In the genomic region with DNA sequence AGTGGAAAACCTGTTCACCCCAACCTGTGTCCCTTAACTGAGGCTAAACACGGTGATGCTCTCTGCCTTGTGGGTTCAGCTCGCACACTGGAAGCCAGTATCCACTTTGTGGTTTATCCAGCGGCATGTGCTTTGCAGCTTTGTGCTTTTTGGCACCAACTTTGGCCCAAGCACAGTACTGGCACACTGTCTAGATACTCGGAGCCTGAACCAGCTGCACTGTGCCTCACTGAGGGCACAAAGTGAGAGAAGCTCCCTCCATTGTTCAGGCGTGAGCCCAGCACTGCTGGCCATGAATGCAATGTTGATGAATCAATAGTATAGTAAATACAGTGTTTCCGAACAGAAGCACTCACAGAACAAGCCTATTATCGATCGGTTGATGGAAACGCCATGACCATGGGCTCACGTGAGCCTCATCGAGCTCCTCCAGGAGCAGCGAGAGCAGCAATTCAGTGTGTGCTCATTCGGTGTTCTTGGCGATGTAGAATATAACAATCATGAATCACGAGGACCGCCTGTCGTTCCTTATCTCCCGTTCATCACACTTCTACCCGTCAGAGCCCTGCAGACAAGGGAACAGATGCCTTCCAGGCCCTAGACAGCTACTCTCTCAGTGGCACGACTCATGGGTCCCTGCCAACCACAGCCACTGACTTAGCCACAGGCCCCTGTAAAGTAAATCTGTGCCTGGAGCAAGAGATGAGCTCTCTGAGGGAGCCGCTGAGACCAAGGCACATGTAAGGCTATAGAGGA, we compare ENCODE assay signal across 12 mouse cellular contexts.
DNase-seq lines count a peak whose midpoint lies in the region; ATAC-seq and TF ChIP-seq lines count a peak whose summit lies in the region.
"Had no signal": no experiment of that assay in that cellular context is flagged by ENCODE, and none has a peak within 500 bp of the region (broad histone marks: within the 10 kb centered on the region; RNA-seq: fewer than 3 reads in every experiment).

No protein-coding gene starts in this region.

- no peak overlapping the region for H3K27ac ChIP-seq in forebrain, postnatal 0 days (ENCODE audit: low read depth, low read length)
- no peak overlapping the region for H3K27ac ChIP-seq in forebrain, embryonic 11.5 days (ENCODE audit: low read depth, low read length)
- H3K27ac ChIP-seq: limb, embryonic 15.5 days had no signal

- no peak overlapping the region for H3K4me3 ChIP-seq in forebrain, postnatal 0 days (ENCODE audit: low read depth, low read length)
- no peak overlapping the region for H3K4me3 ChIP-seq in forebrain, embryonic 11.5 days (ENCODE audit: low read depth, low read length)
- H3K4me3 ChIP-seq: limb, embryonic 15.5 days had no signal

- peak; percentile 46 to 50 for DNase-seq in adrenal gland, adult (ENCODE audit: inconsistent age in 2 of 2, low spot score in 1 of 2)
- no peak for DNase-seq in adrenal gland, adult 2 months
- DNase-seq in forebrain, postnatal 0 days = no peak
- no peak for DNase-seq in forebrain, embryonic 11.5 days (ENCODE audit: low spot score)
- DNase-seq in layer of hippocampus, adult 11-12 months (ENCODE audit: low spot score) = peak; percentile 63
- no peak for DNase-seq in layer of hippocampus, adult 9-10 months (ENCODE audit: low spot score)
- peak; percentile 49 to 51 for DNase-seq in layer of hippocampus, adult 8-10 months (ENCODE audit: low spot score in 2 of 2)
- no peak for DNase-seq in lung, postnatal 14 days
- DNase-seq: kidney, adult 8-10 months; lung, embryonic 14.5 days had no signal

- ATAC-seq in forebrain, postnatal 0 days = peak; percentile 75
- ATAC-seq in forebrain, embryonic 11.5 days (replicated peaks; ENCODE audit: low FRiP score) = no peak

- H3K27me3 ChIP-seq in forebrain, postnatal 0 days (ENCODE audit: insufficient read depth, low read length) = no peaks in the 10 kb centered on the region
- H3K27me3 ChIP-seq in forebrain, embryonic 11.5 days (ENCODE audit: control insufficient read depth, insufficient read depth, low read length) = no peaks in the 10 kb centered on the region
- H3K27me3 ChIP-seq: limb, embryonic 15.5 days had no signal

- H3K36me3 ChIP-seq in forebrain, postnatal 0 days (ENCODE audit: insufficient read depth) = no peaks in the 10 kb centered on the region
- H3K36me3 ChIP-seq in forebrain, embryonic 11.5 days (ENCODE audit: control insufficient read depth, insufficient read depth, low read length) = no peaks in the 10 kb centered on the region
- H3K36me3 ChIP-seq: G1E had no signal

- H3K9ac ChIP-seq in forebrain, postnatal 0 days = no peak overlapping the region
- no peak overlapping the region for H3K9ac ChIP-seq in forebrain, embryonic 11.5 days (ENCODE audit: low read length)
- H3K9ac ChIP-seq: limb, embryonic 15.5 days; lung, embryonic 14.5 days had no signal

- TF ChIP-seq CTCF in forebrain, postnatal 0 days (IDR thresholded peaks at IDR 0.05; ENCODE audit: low read depth) = no peak

- H3K4me2 ChIP-seq in forebrain, postnatal 0 days (ENCODE audit: low read depth) = no peak overlapping the region
- H3K4me2 ChIP-seq in forebrain, embryonic 11.5 days (ENCODE audit: low read depth, low read length, severe bottlenecking) = no peak overlapping the region
- H3K4me2 ChIP-seq: limb, embryonic 15.5 days; lung, embryonic 14.5 days had no signal

- H3K9me3 ChIP-seq in forebrain, postnatal 0 days (ENCODE audit: low read length) = no peaks in the 10 kb centered on the region
- no peaks in the 10 kb centered on the region for H3K9me3 ChIP-seq in forebrain, embryonic 11.5 days (ENCODE audit: control insufficient read depth, low read length)
- H3K9me3 ChIP-seq: limb, embryonic 15.5 days had no signal

- WGBS in forebrain, postnatal 0 days = 61% methylated on average over 21 of the region's 21 CpGs
- 91% methylated on average over 21 of the region's 21 CpGs for WGBS in forebrain, embryonic 11.5 days

- no peaks in the 10 kb centered on the region for H3K4me1 ChIP-seq in forebrain, postnatal 0 days (ENCODE audit: insufficient read depth)
- H3K4me1 ChIP-seq in forebrain, embryonic 11.5 days (replicated peaks; ENCODE audit: control insufficient read depth, insufficient read depth, low read length) = no peaks in the 10 kb centered on the region

Comparison
In these comparisons a context has a peak if more than half of its experiments do, and no peak if none do; other contexts are left out.
1. DNase-seq: peak in adrenal gland, adult (2 of 2), layer of hippocampus, adult 11-12 months (single experiment) and layer of hippocampus, adult 8-10 months (2 of 2); none in adrenal gland, adult 2 months (single experiment), forebrain, postnatal 0 days (single experiment), forebrain, embryonic 11.5 days (single experiment), layer of hippocampus, adult 9-10 months (single experiment) and lung, postnatal 14 days (single experiment).